Mouse (Mus musculus) cerebellum, postnatal 4 days (tissue): ENCODE measurements around the gene Map3k5.
A peak's percentile ranks its signal among the peaks of the same experiment; 100 is the strongest.

Source experiments
- DNase-seq, 2 experiments: peaks; one replicate each; pipeline ENCODE4 v3.0.0; 2022; ENCODE audit warnings: low spot score in 2 of 2, mixed read lengths in 1 of 2

The Map3k5 gene

GRCm38 (mm10) chr10:20157021-20157726 lies 222.9 kb downstream of the Map3k5 start:
- no peak for DNase-seq

DNA sequence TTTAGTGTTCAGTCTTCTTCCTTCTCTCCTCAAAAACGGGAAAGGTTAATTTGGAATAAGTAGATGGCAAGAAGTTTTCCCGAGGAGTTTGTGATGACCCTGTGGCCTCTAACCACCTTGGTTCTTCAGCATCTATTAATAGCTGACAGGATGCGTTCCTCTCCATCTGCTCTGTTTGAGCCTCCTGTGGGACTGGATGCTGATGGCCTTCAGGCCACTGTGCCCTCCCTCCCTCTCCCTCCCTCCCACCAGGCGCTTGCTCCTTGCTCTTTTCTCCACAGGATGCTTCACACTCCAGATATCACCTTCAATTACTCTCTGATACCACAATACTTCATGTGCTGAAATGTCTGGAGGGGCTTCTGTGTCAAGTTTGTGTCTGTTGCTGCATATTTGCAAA lies 224.5 kb downstream of the Map3k5 start:
- DNase-seq, result no peak

- no peak for DNase-seq
Observed at GRCm38 (mm10) chr10:20159308-20159707, 225.0 kb downstream of the Map3k5 start.

DNA sequence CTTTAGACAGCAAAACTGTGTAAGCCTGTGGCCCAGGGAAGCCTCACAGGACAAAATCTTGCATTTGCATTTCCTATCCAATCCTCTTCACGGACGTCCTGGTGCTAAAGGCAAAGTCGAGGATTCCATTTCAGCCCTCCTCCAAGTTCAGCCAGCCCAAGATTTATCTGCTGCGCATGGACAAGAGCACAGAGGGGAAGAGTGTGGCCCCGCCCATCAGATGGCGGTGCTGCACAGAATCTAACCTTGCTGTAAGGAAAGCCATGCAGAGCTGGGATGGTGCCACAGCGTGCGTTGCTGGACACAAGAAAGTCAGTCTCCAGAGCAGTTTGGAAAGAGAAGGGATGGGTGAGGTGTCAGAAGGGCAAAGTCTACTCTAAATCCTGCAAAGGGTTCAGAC lies 226.6 kb downstream of the Map3k5 start:
- DNase-seq, result no peak

GRCm38 (mm10) chr10:20164810-20165209 lies 230.5 kb downstream of the Map3k5 start:
- DNase-seq, result no peak

DNA sequence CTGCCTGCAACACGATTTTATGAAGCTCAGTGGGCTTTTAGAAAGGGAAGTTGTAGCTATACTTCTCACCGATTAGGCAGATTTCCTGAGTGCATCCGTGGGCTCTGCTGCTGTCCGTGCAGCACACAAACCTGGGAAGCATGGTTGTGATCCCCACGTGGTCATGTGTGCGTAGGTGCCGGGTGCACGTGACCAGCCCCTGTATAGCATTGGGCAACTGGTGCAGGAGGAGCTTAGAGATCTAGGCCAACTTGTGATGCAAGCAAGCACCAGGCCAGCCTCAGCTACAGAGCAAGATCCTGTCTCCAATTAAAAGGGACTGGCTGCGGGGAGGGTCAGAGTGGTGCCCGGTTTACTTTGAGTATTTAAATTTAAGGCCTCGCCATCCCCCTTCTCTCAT lies 232.5 kb downstream of the Map3k5 start:
- no peak for DNase-seq

GRCm38 (mm10) chr10:20167467-20167866 lies 233.2 kb downstream of the Map3k5 start:
- no peak for DNase-seq

DNA sequence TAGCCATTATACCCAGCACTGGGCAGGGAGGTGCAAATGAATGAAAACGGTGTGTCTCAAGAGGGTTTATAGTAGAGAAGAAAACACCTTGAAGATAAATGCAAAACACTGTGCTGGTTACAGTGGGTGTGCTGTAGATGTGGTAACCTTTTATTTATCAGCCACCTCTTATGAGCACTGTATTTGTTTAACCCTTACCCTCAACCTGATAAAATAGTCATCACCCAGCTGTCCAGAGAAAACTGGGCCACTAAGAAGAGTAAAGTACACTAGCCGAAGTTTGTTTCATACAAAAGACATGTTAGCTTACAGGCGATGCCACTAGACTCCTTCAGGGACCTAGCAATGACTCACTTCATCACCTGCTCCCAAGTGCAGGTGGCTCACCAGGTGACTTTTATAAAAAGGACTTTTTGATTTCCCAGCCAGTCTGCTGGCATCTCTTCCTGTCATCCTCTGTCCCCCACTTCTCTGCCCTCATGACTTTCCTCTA lies 235.0 kb downstream of the Map3k5 start:
- no peak for DNase-seq

DNA sequence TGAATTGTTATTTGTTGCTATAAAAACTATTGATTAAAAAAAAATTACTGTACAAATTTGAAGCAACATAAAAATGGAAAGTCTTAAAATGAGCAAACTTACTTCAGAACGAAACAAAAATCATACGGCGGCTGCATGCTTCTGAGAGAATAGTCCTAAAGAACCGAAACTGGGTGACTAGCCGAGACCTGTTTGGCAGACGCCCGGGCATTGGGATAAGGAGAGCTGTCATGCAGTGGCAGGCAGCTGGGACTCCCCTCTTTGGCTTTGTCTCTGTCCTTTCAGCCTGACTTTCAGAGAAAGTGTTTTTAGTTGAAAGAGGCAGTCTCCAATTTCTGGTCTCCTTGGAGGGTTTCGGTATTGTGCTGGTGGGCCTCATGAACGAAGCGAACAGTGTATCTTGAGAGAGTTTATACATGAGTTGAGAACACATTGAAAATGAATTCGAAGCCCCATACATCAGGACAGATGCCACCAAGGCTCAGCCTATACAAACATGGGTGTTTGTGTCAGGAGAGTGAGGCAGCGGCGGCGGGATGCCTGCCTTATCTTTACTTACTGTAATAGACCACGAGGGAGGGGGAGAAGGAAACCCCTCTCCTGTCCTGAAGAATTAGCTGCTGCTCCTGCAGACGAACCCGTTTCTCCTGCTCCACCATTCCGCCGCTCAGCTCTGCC lies 235.8 kb downstream of the Map3k5 start:
- DNase-seq, result no peak

DNA sequence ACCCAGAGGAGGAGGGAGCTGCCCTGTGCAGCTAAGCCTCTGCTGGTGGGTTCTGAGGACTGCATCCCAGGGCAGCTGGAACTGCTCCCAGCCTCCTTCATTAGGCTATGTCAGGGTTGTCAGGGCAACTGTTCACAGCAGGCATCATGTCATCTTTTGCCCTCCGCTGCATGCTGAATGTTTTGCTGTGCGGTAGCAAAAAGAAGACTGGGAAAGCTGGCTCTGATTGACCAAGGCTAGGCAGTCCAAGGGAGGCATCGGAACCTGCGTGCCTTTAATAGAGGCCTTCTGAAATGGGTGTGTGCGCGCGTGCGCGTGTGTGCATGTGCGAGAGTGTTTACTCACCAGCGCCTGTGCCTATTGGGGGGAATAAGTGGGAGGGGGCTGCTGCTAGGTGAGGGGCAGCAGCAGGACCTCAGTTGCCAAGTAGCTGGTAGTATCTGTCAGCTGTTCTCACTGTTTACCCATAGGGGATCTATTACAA lies 236.4 kb downstream of the Map3k5 start:
- peak; percentile 57 to 83 for DNase-seq

DNA sequence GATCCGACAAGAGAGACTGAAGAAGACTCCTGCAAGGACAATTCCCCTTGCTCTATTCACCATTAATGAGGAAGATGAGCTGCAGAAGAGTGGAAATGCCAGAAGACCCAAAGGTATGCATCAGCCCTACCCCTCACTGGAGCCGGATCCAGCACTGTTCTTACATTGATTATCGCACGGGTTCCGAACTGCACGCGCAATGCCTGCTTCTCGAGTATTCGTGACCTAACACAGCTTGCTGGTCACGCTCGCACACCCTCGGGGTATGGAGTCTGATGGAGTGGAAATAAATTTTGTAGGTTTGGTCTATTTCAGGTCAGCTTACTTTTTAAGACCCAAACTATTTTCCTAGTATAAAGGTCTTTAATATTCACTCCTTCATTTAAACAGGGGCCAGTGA lies 236.9 kb downstream of the Map3k5 start:
- DNase-seq, result peak in 1 of 2 experiments; percentile 8

DNA sequence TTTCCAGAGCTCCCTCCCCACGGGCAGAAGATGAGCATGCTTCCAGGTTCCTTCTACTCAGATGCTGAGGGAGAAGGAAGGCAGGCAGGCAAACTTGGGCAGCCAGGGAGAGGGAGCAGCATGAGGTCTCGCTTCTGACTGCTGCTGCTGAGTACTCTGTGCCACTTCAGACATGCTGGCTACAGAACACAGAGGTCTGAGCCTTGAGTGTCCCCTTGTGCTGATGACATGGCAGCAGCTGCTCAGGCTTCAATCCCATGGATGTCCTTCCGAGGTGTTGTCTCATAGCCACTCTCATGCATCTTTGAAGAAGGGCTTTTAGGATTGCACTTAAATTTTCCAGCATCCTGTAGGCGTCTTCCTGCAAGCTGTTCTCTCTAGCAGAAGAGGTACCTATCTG lies 237.5 kb downstream of the Map3k5 start:
- DNase-seq, result no peak

- DNase-seq, result no peak
Observed at GRCm38 (mm10) chr10:20173733-20174132, 239.5 kb downstream of the Map3k5 start.

GRCm38 (mm10) chr10:20176054-20176453 lies 241.8 kb downstream of the Map3k5 start:
- no peak for DNase-seq

DNA sequence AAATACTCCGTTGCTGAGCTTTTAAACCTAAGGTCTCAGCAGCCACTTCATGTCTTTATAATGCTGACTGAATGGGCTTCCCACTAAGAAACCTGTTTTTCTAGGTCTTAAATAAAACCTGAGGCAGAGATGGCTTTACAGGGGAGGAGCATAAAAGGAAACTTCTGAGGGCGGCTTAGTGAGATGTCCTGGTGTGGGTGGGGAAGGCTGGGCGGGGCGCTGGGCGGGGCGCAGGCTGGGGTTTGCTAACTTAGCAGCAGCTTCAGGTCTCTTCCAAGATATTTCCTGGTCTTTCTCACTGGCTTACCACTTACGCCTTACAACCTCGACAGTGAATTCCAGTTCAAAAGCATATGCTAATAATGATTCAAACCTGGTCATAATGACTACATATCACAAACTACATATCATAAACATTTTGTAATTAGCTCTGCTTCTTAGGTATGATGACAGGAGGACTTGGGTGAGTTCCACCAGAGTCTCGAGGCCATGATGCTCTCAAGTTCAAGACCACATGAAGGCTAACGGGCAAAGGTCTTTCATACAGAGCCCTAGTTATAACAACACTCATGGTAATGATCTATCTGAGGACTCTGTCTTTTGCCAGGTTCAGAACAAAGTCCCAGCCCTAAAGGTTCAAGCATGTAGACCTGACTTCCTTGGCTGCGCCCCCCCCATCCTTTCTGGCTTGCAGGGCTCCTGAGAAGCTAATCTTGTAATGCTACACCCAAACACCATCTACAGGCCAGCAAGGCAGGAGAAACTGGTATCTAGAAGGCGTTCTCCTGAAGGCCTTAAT lies 244.7 kb downstream of the Map3k5 start:
- DNase-seq, result no peak

DNA sequence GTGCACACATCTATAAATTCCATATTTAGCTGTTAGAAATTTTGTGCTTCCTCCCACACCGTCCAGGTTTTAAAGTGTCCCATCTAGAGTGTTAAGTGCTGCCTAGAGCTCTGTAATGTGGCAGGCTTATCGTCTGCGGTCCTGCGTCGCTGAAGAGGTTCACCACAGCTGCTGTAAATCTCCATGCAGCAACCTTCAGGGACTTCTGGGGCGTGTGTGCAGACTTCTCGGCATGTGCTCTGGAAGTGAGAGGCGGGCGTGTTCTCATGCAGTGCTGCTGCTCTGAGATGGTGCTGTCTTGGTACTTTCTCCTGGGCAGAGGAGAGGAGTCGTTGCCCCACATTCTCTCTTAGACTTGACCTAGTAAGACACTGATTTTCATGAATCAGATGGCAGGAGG lies 246.9 kb downstream of the Map3k5 start:
- no peak for DNase-seq

DNA sequence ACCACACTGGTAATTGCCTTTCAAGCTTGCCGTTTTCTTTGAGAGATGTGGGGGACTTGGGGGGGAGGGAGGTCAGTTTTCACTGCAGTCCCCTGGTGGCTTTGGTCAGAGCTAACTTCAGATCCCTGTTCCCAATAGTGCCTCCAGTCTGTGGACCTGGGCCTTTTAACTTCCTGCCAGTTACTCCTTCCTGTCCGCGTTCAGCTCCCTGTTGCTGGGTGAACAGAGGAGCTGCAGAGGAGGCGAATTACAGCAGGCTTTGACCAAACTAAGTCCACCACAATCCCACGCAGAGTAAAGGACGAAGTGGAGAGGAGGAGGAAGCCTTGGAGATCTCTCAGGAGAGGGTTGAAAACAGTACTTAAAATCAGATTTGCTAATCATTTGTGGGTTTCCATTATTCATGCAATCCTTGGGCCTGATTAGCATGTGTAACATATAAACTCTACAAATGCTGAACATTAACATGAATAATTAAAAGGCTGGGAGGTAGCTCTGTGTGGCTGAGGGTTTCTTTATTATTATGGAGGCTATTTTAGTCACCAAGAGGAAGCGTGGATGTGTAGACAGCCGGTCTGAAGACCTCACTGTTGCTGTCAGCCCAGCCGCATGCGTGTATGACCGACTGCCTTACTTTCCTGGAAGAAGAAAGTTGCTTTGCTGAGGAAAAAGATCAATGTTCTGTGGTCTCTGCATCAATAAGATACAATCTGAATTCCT lies 247.6 kb downstream of the Map3k5 start:
- DNase-seq, result no peak

GRCm38 (mm10) chr10:20184326-20184725 lies 250.1 kb downstream of the Map3k5 start:
- no peak for DNase-seq

DNA sequence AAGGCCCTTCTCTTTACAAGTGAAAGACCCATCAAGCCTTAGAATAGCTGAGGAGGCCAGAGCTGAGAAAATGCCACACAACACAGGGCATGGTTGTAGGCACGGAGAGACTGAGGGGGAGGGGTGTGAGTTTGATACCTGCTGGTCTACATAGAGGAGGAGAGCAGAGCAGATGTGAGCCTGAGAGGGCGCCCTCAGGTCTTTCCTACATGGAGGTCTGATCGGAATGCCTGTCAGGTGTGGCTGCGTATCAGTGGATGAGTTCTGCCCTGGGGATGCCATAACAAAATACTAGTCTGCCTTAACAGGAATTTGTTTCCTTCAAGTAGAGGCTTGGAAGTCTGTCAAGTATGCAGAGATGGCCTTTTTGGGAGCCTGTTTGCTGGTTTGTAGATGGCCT lies 251.0 kb downstream of the Map3k5 start:
- no peak for DNase-seq

- no peak for DNase-seq
Observed at GRCm38 (mm10) chr10:20185806-20186205, 251.5 kb downstream of the Map3k5 start.

DNA sequence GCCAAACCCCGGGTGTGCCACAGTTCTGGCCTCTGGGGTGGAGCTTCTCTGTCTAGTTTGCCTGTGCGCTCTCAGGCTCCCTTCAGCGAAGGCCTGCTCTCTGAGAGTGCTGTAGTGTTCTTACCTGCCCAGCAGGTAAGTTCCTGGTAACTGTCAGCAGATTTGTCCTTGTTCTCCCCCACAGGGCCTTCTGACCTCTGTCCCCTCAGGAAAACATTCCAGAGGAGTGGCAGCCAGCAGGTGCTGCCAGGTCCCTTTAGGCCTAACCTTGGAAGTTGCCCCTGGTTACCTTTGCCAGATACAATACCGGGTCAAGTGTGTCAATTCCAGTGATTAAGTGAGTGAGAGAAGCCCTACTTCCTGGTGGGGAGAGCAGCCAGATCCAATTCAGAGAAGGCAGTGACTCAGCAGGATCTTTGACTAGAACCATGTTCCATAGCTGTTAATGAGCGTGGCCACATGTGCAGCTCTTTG lies 252.6 kb downstream of the Map3k5 start:
- DNase-seq, result no peak
